In genomic region chr5:134508965-134509364, GRCm38 (mm10) we compare ENCODE assay signal across 18 mouse cellular contexts. TPM values are rescaled to one million over a fixed set of nuclear protein-coding genes. Genes with fewer than 3 reads are reported as not detected.
"Had no signal": no experiment of that assay in that cellular context is flagged by ENCODE, and none has a peak within 500 bp of the region (broad histone marks: within the 10 kb centered on the region; RNA-seq: fewer than 3 reads in every experiment).

No protein-coding gene starts in this region.

- H3K4me1 ChIP-seq: liver, embryonic 12.5 days had no signal

- DNase-seq: kidney, adult 11 months; kidney, adult 9 months; kidney, postnatal 36 days; layer of hippocampus, postnatal 36 days; lung, embryonic 14.5 days; lung, postnatal 14 days; thymus, adult 18-20 months; thymus, postnatal 14 days had no signal

- ATAC-seq: liver, embryonic 12.5 days; midbrain, embryonic 15.5 days had no signal

- H3K4me3 ChIP-seq: limb, embryonic 15.5 days; liver, embryonic 12.5 days; megakaryocyte, embryonic 14.5 days; midbrain, embryonic 15.5 days; neural tube, embryonic 12.5 days had no signal

- H3K27ac ChIP-seq: kidney, postnatal 0 days; limb, embryonic 15.5 days; liver, embryonic 12.5 days; midbrain, embryonic 15.5 days; neural tube, embryonic 12.5 days had no signal

RNA-seq across cellular contexts. Expression of gene Syna, which starts 51.0 kb away (rescaled TPM):
- total RNA-seq: monocyte, adult 5-6 weeks; neutrophil, adult 5-6 weeks had no signal
- polyA plus RNA-seq: liver, embryonic 12.5 days; liver, embryonic 16.5 days; lung, embryonic 14.5 days; stomach, embryonic 14.5 days had no signal

RNA-seq across cellular contexts. Expression of gene Gtf2ird1, which starts 52.4 kb away (rescaled TPM):
- total RNA-seq: neutrophil, adult 5-6 weeks had no signal
